9 mouse cellular contexts compared by ENCODE assay signal in the genomic region with DNA sequence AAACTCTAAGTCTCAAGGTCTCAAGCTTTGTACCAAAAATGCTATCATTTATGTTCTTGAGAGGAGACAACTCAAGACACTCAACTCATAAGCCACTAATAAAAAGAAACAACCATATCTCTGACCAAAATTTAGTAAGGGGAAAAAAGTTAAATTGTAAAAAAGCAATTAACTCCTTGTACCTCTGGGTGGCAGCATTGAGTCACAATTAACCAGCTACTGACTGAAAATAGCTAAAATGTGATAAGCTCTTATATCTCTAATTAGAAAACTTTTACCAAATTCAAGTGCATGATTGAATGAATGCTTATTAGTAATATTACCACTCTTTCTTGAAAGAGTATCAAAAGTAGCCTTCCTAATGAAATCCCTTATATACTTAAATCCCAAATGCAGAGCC. TPM values are rescaled to one million over a fixed set of nuclear protein-coding genes. Genes with fewer than 3 reads are reported as not detected.
DNase-seq lines count a peak whose midpoint lies in the region; TF ChIP-seq lines count a peak whose summit lies in the region.
"Had no signal": no experiment of that assay in that cellular context is flagged by ENCODE, and none has a peak within 500 bp of the region (broad histone marks: within the 10 kb centered on the region; RNA-seq: fewer than 3 reads in every experiment).

No protein-coding gene starts in this region.

- no peaks in the 10 kb centered on the region for H3K27me3 ChIP-seq in hindbrain, embryonic 10.5 days (ENCODE audit: insufficient read depth, poor library complexity, severe bottlenecking)
- H3K27me3 ChIP-seq: embryonic facial prominence, embryonic 15.5 days had no signal

- intact Hi-C loops in left cerebral cortex, adult 2 months (cut with DNase I), result loop anchor here (5.0 kb wide), 1 partner anchor 219 kb away; no protein-coding TSS in a partner anchor

- peak; percentile 53 for DNase-seq in cerebellum, adult 9-10 months
- DNase-seq in cerebellum, adult 11-12 months, result no peak
- no peak for DNase-seq in left cerebral cortex, adult 2 months (ENCODE audit: extremely low spot score in 1 of 2, low spot score in 2 of 2)
- DNase-seq in left cerebral cortex, adult 9 months (ENCODE audit: low spot score in 2 of 2), result no peak
- DNase-seq in Muller cell, postnatal 12 days (ENCODE audit: inconsistent ontology term), result peak; percentile 26
- peak; percentile 64 for DNase-seq in lung, postnatal 36 days
- no peak for DNase-seq in frontal cortex, postnatal 14 days (ENCODE audit: low spot score in 2 of 2)
- no peak for DNase-seq in hindbrain, embryonic 10.5 days (ENCODE audit: low spot score)

- H3K27ac ChIP-seq in left cerebral cortex, adult 2 months, result no peak overlapping the region
- H3K27ac ChIP-seq in hindbrain, embryonic 10.5 days, result no peak overlapping the region
- H3K27ac ChIP-seq: embryonic facial prominence, embryonic 15.5 days had no signal

- no peak overlapping the region for H3K4me3 ChIP-seq in left cerebral cortex, adult 2 months
- H3K4me3 ChIP-seq in hindbrain, embryonic 10.5 days, result no peak overlapping the region
- H3K4me3 ChIP-seq: embryonic facial prominence, embryonic 15.5 days had no signal

- peak; percentile 72 for TF ChIP-seq CTCF in left cerebral cortex, adult 2 months (IDR thresholded peaks at IDR 0.05)

- H3K9me3 ChIP-seq in hindbrain, embryonic 10.5 days, result no peaks in the 10 kb centered on the region
- H3K9me3 ChIP-seq: embryonic facial prominence, embryonic 15.5 days had no signal

- peaks cover 86% of the 10 kb centered on the region for H3K36me3 ChIP-seq in hindbrain, embryonic 10.5 days

- no peaks in the 10 kb centered on the region for H3K4me1 ChIP-seq in hindbrain, embryonic 10.5 days (replicated peaks)
- H3K4me1 ChIP-seq: embryonic facial prominence, embryonic 15.5 days had no signal

RNA-seq across cellular contexts. Expression of a gene that starts 6.4 kb away (rescaled TPM):
- 1 to 10 TPM; 7.5 to 7.8 TPM for total RNA-seq in left cerebral cortex, adult 2 months (2021)
- polyA plus RNA-seq in hindbrain, embryonic 10.5 days (2016; fragmentation: Nextera tagmentation; extraction: Ambion mirVana), result 44.4 and 54.4 TPM in 2 replicates

RNA-seq across cellular contexts. Expression of a gene that starts 56.5 kb away (rescaled TPM):
- 10 to 100 TPM; 29.7 to 31.0 TPM for total RNA-seq in left cerebral cortex, adult 2 months (2021)
- 23.6 and 33.3 TPM in 2 replicates for polyA plus RNA-seq in hindbrain, embryonic 10.5 days (2016; fragmentation: Nextera tagmentation; extraction: Ambion mirVana)

Comparison
In these comparisons a context has a peak if more than half of its experiments do, and no peak if none do; other contexts are left out.
1. DNase-seq: peak in cerebellum, adult 9-10 months (single experiment), Muller cell, postnatal 12 days (single experiment) and lung, postnatal 36 days (single experiment); none in cerebellum, adult 11-12 months (single experiment), left cerebral cortex, adult 2 months (0 of 2), left cerebral cortex, adult 9 months (0 of 2), frontal cortex, postnatal 14 days (0 of 2) and hindbrain, embryonic 10.5 days (single experiment).